Mouse (Mus musculus) lung, postnatal 0 days (tissue): ENCODE measurements at regions not wholly inside any gene's neighbourhood (a gene's known extent, or its start where the extent isn't known, plus 50 kb on each side); places are given as distances from the start of the nearest gene placed in this dataset.

Source experiments
- ATAC-seq: fragments of 200-750 bp; cut with Nextera tagmentation; 2 replicates; pipeline ENCODE4 v1.8.0; 2017; ENCODE audit warnings: moderate library complexity
- DNase-seq: peaks from one replicate; pipeline ENCODE4 v3.0.0-alpha.2; 2016; ENCODE audit warnings: low spot score
- H3K27ac ChIP-seq: fragments of 300-500 bp; sonication (generic); 2 replicates; pipeline ENCODE4 v1.5.1; 2014; ENCODE audit warnings: antibody characterized with exemption, mild to moderate bottlenecking, low read length, mixed read lengths
- H3K27me3 ChIP-seq: fragments of 300-500 bp; sonication (generic); replicated peaks from 2 replicates; pipeline ENCODE4 v1.6.1; 2014; ENCODE audit warnings: low read length, mixed read lengths; ENCODE audit not compliant: insufficient read depth
- H3K36me3 ChIP-seq: fragments of 300-500 bp; sonication (generic); 2 replicates; pipeline ENCODE4 v1.6.1; 2014; ENCODE audit warnings: low read length, mixed read lengths; ENCODE audit not compliant: insufficient read depth
- H3K4me1 ChIP-seq: fragments of 300-500 bp; sonication (generic); 2 replicates; pipeline ENCODE4 v1.6.1; 2014; ENCODE audit warnings: antibody characterized with exemption, low read depth, low read length, mixed read lengths; ENCODE audit not compliant: insufficient read depth
- H3K4me2 ChIP-seq: fragments of 300-500 bp; sonication (generic); replicated peaks from 2 replicates; pipeline ENCODE4 v1.6.1; 2014; ENCODE audit warnings: low read depth, mild to moderate bottlenecking, low read length, moderate library complexity, mixed read lengths
- H3K4me3 ChIP-seq: fragments of 300-500 bp; sonication (generic); 2 replicates; pipeline ENCODE4 v1.5.1; 2014; ENCODE audit warnings: low read depth, low read length
- H3K9ac ChIP-seq: fragments of 300-500 bp; sonication (generic); replicated peaks from 2 replicates; pipeline ENCODE4 v1.6.1; 2014; ENCODE audit warnings: low read depth, mild to moderate bottlenecking
- H3K9me3 ChIP-seq: fragments of 300-500 bp; sonication (generic); 2 replicates; pipeline ENCODE4 v1.6.1; 2016; ENCODE audit warnings: low read length, mixed read lengths
- CTCF ChIP-seq: IDR thresholded peaks from 2 replicates; pipeline ENCODE4 v1.5.1; 2016; ENCODE audit warnings: antibody characterized with exemption, mild to moderate bottlenecking
- EP300 ChIP-seq: IDR thresholded peaks from 2 replicates; pipeline ENCODE4 v1.6.1; 2016; ENCODE audit warnings: antibody characterized with exemption, mild to moderate bottlenecking, control low read depth
- WGBS: fragments of 180-500 bp; shearing (Covaris S2); extraction: QIAGEN DNeasy Blood & Tissue Kit; methylation state at CpG from one replicate; pipeline ENCODE4 v1.1.7; 2014; 5-methylcytosine and 5-hydroxymethylcytosine counted together

DNA sequence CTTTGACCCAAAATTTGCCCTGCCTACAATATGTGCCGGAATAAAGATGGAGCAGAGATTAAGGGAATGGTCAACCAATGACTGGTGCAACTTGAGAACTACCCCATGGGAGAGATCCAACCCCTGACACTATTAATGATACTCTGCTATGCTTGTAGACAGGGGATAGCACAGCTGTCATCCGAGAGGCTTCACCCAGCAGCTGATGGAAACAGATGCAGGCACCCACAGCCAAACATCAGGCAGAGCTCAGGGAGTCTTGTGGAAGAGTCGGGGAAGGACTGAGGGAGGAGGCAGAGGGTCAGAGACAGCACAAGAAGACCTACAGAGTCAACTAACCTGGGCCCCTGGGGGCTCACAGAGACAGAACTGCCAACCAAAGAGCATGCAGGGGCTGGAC, 395.8 kb downstream of the Cd83 start:
- Histone ChIP-seq H3K36me3 (no peaks in the 10 kb centered on the region), H3K4me1 (peaks cover 4% of the 10 kb centered on the region; the same call in 1 of the 2 replicates), H3K9me3 (no peaks in the 10 kb centered on the region), H3K9ac (no peak overlapping the region), H3K27me3 (no peaks in the 10 kb centered on the region), H3K4me3 (no peak overlapping the region), H3K27ac (no peak overlapping the region), H3K4me2 (no peak overlapping the region)
- ATAC-seq (no peak), DNase-seq (no peak)
- TF ChIP-seq CTCF (no peak), EP300 (no peak)
- WGBS: 72% methylated on average over 3 of the region's 3 CpGs

DNA sequence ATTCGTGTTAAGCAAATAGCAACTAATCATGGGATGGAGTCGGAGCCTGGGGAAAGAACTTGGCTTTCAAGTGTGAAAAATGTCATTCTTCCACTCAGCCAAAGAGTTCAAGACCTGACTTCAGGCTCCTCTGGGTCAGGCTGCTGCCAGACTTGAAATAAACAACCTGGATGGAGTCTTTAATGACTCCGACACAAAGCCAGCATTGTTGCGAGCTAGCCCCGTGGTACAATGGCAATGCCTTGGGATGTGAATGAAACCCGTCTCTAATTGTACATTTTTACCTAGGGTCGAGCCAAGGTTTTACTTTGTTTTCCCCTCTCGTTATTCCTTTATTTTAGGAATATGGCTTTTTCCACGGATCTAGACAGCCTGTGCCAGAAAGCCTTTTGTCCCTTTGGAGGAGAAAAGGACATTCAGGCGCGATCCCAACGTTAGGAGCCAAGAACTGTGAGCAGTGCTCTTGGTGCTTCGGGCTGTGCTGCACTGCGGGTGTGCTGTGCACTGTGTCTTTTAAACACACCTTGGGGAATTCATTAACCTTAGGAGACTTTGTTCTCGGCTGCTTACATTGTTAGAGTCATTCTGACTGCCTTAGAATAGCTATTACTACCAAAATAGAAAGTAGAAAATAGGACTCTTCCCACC, 398.1 kb downstream of the Cd83 start:
- Histone ChIP-seq H3K4me2 (0 out of 2 replicates have a peak overlapping the region, but pooled peaks have one; percentile 27), H3K4me1 (peaks cover 4% of the 10 kb centered on the region; the same call in 1 of the 2 replicates), H3K9ac (no peak overlapping the region), H3K9me3 (no peaks in the 10 kb centered on the region), H3K27me3 (no peaks in the 10 kb centered on the region), H3K27ac (no peak overlapping the region), H3K4me3 (no peak overlapping the region), H3K36me3 (no peaks in the 10 kb centered on the region)
- no peak; the same call in 1 of the 2 replicates for ATAC-seq
- 24% methylated on average over 15 of the region's 15 CpGs for WGBS
- DNase-seq: peak; percentile 32
- no peak for TF ChIP-seq CTCF
- TF ChIP-seq EP300: no peak

DNA sequence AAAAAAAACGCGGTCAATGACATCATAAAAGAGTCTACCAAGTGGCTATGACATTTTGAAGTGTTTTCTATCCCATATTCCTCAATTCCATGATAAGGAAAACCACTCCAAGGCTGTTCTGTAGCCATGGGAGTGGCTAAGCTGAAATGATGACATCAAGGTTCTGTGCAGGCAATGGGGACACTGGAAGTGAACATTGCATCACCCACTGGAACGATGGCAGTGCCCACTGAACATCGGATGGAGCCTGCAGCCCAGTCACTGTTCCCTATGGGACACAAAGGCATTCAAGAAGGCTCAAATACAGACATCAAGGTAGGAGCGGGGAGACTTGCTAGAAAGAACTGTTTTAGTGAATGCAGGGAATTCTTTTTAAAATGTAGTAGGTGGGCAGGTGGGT, 410.8 kb downstream of the Cd83 start:
- Histone ChIP-seq H3K4me1 (no peaks in the 10 kb centered on the region), H3K4me2 (no peak overlapping the region), H3K36me3 (no peaks in the 10 kb centered on the region), H3K9me3 (no peaks in the 10 kb centered on the region), H3K27me3 (no peaks in the 10 kb centered on the region), H3K27ac (no peak overlapping the region), H3K9ac (no peak overlapping the region), H3K4me3 (no peak overlapping the region)
- WGBS: 84% methylated on average over 5 of the region's 5 CpGs
- TF ChIP-seq EP300 (no peak), CTCF (no peak)
- ATAC-seq: no peak
- DNase-seq: no peak

DNA sequence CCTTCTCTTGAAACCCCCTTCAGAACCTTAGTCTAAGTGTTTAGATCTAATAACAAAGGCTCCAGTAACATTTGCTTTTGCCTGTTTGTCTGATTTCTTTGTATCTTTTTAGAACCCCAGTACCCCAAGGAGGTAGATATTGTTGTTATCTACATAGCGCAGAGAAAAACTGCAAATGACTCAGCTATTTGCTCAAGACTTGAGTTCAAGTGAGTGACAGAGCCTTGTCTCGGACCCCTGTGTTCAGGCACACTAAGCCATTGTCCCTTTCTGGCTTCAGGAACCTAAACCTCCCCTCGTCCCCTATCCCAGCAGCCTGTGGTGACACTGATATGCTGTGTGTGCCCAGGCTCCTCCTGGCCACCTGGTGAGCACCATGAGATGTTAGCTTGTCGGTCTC, 421.5 kb downstream of the Cd83 start:
- Histone ChIP-seq H3K4me3 (no peak overlapping the region), H3K4me2 (no peak overlapping the region), H3K9ac (no peak overlapping the region), H3K4me1 (0 out of 2 replicates have a peak, but pooled peaks cover 3% of the 10 kb centered on the region), H3K27me3 (no peaks in the 10 kb centered on the region), H3K27ac (no peak overlapping the region), H3K36me3 (no peaks in the 10 kb centered on the region), H3K9me3 (no peaks in the 10 kb centered on the region)
- WGBS: 68% methylated on average over 4 of the region's 4 CpGs
- ATAC-seq (no peak), DNase-seq (no peak)
- TF ChIP-seq CTCF: no peak
- TF ChIP-seq EP300: no peak

DNA sequence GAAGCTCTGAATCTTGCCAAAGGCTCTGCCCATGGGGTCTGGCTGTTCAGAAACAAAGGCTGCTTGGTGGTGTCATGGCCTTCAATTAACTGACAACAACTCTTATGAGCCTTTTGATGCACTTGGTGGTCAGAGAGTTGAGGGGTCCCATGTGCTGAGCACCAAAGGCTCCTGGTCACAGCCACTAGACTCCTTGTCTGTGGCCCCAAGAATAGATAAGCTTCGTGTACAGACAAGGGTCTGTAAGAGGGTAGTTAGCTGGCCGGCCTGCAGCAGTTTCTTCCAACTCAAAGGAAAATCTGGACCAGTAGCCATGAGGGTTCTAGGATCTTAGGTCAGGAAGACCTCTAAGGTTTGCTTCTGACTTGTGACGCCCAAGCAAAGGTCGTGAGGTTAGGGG, 421.9 kb downstream of the Cd83 start:
- H3K36me3 ChIP-seq: no peaks in the 10 kb centered on the region
- 82% methylated on average over 4 of the region's 4 CpGs for WGBS
- H3K27ac ChIP-seq: no peak overlapping the region
- no peak for ATAC-seq
- 0 out of 2 replicates have a peak, but pooled peaks cover 3% of the 10 kb centered on the region for H3K4me1 ChIP-seq
- no peak for TF ChIP-seq CTCF
- TF ChIP-seq EP300: no peak
- H3K9ac ChIP-seq: no peak overlapping the region
- no peaks in the 10 kb centered on the region for H3K27me3 ChIP-seq
- no peak overlapping the region for H3K4me2 ChIP-seq
- no peak overlapping the region for H3K4me3 ChIP-seq
- no peak for DNase-seq
- H3K9me3 ChIP-seq: no peaks in the 10 kb centered on the region

DNA sequence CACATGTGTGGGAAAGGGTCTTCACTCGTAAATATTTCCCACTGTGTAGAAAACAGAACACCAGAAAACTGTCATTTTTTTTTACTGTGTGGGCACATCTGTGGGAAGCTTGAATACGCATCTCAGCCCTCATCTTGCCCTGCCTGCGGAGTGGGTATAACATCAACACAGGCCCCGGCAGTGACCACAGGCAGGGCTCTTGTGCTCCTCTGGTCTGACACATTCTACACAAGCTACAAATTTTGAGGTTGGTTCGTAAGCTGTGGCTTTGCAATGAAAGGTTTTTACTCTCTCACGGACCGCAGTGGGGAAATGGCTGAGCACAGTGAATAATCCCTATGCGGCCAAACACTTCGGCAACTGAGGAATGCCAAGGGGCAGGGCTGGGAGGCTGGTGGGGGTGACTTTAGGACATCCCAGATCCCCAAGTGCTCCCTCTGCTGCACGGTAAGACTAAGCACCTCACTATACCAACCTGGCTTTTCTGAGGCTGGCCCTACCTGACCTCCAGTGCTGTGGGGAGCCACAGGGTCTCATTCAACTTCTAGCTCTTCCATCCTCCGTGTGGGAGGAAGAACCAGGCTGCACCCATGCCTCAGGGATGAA, 422.9 kb downstream of the Cd83 start:
- no peak overlapping the region for H3K4me2 ChIP-seq
- TF ChIP-seq EP300 (no peak), CTCF (peak; percentile 33)
- peak; percentile 62 for DNase-seq
- 70% methylated on average over 11 of the region's 11 CpGs for WGBS
- H3K27ac ChIP-seq: no peak overlapping the region
- H3K4me3 ChIP-seq: no peak overlapping the region
- no peak overlapping the region for H3K9ac ChIP-seq
- H3K9me3 ChIP-seq: no peaks in the 10 kb centered on the region
- peak; percentile 41 for ATAC-seq
- H3K4me1 ChIP-seq: 0 out of 2 replicates have a peak, but pooled peaks cover 3% of the 10 kb centered on the region
- no peaks in the 10 kb centered on the region for H3K27me3 ChIP-seq
- no peaks in the 10 kb centered on the region for H3K36me3 ChIP-seq
